Comparison of ENCODE assay signal across 1 mouse cellular context in the genomic region with DNA sequence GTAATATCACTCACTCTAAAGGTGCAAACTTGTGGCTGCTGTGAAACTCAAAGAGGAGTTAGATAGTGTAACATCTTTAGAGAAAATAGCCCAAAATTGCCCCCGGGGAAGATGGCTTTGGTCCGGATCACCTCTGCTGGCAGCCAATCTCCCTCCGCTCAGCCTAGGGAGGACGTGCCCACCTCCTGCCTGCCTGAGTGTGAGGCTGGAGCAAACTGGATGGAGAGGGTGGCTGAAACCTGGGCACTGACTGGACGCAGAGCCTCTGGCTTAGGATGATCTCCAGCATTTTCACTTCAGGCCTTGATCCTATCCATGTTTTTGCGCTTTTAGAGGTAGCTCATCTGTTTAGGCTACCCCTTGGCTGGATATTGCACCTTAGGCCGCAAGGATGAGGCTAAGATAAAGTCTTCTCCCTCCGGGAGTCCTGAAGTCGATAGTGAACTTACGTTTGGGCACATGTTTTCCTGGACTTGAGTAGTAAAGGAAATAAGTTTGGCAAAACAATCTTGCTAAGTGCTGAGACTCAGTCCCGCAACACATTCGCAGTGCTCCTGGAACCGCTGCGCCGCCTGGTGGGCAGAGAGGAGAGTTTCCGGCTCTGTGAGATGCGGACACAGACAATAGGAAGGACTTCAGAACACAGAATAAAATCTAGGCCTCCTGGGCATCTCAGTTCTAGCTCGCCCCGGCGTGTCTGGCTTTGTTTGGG.
A peak's percentile ranks its signal among the peaks of the same experiment; 100 is the strongest.
TF ChIP-seq lines count a peak whose summit lies in the region.

No protein-coding gene starts in this region.

TF ChIP-seq in MEL, 35 proteins besides CTCF, POLR2A, EP300 and RAD21 (continued from another document):
- TF ChIP-seq BHLHE40 (IDR thresholded peaks at IDR 0.05; ENCODE audit: borderline replicate concordance, low read depth, low read length), result peak; percentile 45; the same call in 1 of the 2 replicates
- TF ChIP-seq UBTF (IDR thresholded peaks at IDR 0.05; ENCODE audit: borderline replicate concordance, insufficient read depth, low read depth, low read length), result no peak
- no peak for TF ChIP-seq CHD2 (IDR thresholded peaks at IDR 0.05; ENCODE audit: low read length)
- no peak for TF ChIP-seq GATA1 (IDR thresholded peaks at IDR 0.05; ENCODE audit: low read depth, low read length)
- TF ChIP-seq SIN3A (IDR thresholded peaks at IDR 0.05; ENCODE audit: low read length), result peak; percentile 68
- TF ChIP-seq ETS1 (IDR thresholded peaks at IDR 0.05; ENCODE audit: low read depth, low read length), result no peak
- peak; percentile 71; the same call in 1 of the 2 replicates for TF ChIP-seq MAZ (IDR thresholded peaks at IDR 0.05; ENCODE audit: low read depth, low read length)
- peak; percentile 91 for TF ChIP-seq ZC3H11A (IDR thresholded peaks at IDR 0.05; ENCODE audit: low read depth, low read length)
- TF ChIP-seq RCOR1 (IDR thresholded peaks at IDR 0.05; ENCODE audit: low read depth, low read length), result no peak
- TF ChIP-seq NELFE (IDR thresholded peaks at IDR 0.05; ENCODE audit: low read depth, low read length), result no peak; the same call in 1 of the 2 replicates
- TF ChIP-seq USF1 (IDR thresholded peaks at IDR 0.05; ENCODE audit: low read depth, low read length), result 0 out of 2 replicates have a peak, but pooled peaks have one; percentile 11
- 0 out of 2 replicates have a peak, but pooled peaks have one; percentile 40 for TF ChIP-seq MYC (IDR thresholded peaks at IDR 0.05; ENCODE audit: low read depth, low read length)
- peak; percentile 28; the same call in 1 of the 2 replicates for TF ChIP-seq ZNF384 (IDR thresholded peaks at IDR 0.05; ENCODE audit: low read depth, low read length)
- no peak for TF ChIP-seq MAFK (IDR thresholded peaks at IDR 0.05; ENCODE audit: borderline replicate concordance, low read depth, low read length)
TF ChIP-seq in MEL: peak in this region for 12.
